Comparison of ENCODE assay signal across 21 mouse cellular contexts in genomic region chr2:96006204-96006868, GRCm38 (mm10).
DNase-seq lines count a peak whose midpoint lies in the region; ATAC-seq and TF ChIP-seq lines count a peak whose summit lies in the region.
"Had no signal": no experiment of that assay in that cellular context is flagged by ENCODE, and none has a peak within 500 bp of the region (broad histone marks: within the 10 kb centered on the region; RNA-seq: fewer than 3 reads in every experiment).

No protein-coding gene starts in this region.

- H3K9me3 ChIP-seq in neural tube, embryonic 14.5 days (ENCODE audit: control insufficient read depth, low read length), result no peaks in the 10 kb centered on the region
- no peaks in the 10 kb centered on the region for H3K9me3 ChIP-seq in hindbrain, postnatal 0 days (ENCODE audit: low read length)
- no peaks in the 10 kb centered on the region for H3K9me3 ChIP-seq in midbrain, embryonic 16.5 days (replicated peaks; ENCODE audit: control insufficient read depth, low read length, poor library complexity, severe bottlenecking)
- H3K9me3 ChIP-seq: neural tube, embryonic 15.5 days had no signal

- TF ChIP-seq CTCF in hindbrain, postnatal 0 days (IDR thresholded peaks at IDR 0.05; ENCODE audit: low read depth), result no peak

- H3K4me1 ChIP-seq in neural tube, embryonic 14.5 days (ENCODE audit: control insufficient read depth, insufficient read depth, low read length), result no peaks in the 10 kb centered on the region
- no peaks in the 10 kb centered on the region for H3K4me1 ChIP-seq in hindbrain, postnatal 0 days (ENCODE audit: insufficient read depth, low read length)
- H3K4me1 ChIP-seq in midbrain, embryonic 16.5 days (ENCODE audit: control insufficient read depth, insufficient read depth, low read length), result no peaks in the 10 kb centered on the region
- H3K4me1 ChIP-seq: heart, embryonic 15.5 days; neural tube, embryonic 15.5 days had no signal

- ATAC-seq in neural tube, embryonic 14.5 days (ENCODE audit: low read depth), result peak; percentile 60
- ATAC-seq in hindbrain, postnatal 0 days, result 0 out of 2 replicates have a peak, but pooled peaks have one; percentile 43
- ATAC-seq in midbrain, embryonic 16.5 days, result peak; percentile 48
- ATAC-seq: CD4-positive, CD25-positive, alpha-beta regulatory T cell, adult 4 months; liver, postnatal 0 days; lung, postnatal 0 days had no signal

- no peak overlapping the region for H3K4me2 ChIP-seq in neural tube, embryonic 14.5 days (ENCODE audit: low read depth, low read length)
- no peak overlapping the region for H3K4me2 ChIP-seq in hindbrain, postnatal 0 days (ENCODE audit: low read depth, low read length)
- H3K4me2 ChIP-seq in midbrain, embryonic 16.5 days (ENCODE audit: low read length), result no peak overlapping the region
- H3K4me2 ChIP-seq: heart, embryonic 15.5 days; neural tube, embryonic 15.5 days had no signal

- no peaks in the 10 kb centered on the region for H3K27me3 ChIP-seq in neural tube, embryonic 14.5 days (ENCODE audit: control insufficient read depth, insufficient read depth, low read length)
- H3K27me3 ChIP-seq in hindbrain, postnatal 0 days (ENCODE audit: insufficient read depth, low read length), result no peaks in the 10 kb centered on the region
- no peaks in the 10 kb centered on the region for H3K27me3 ChIP-seq in midbrain, embryonic 16.5 days (ENCODE audit: control insufficient read depth, insufficient read depth, low read depth, low read length)
- H3K27me3 ChIP-seq: heart, embryonic 15.5 days; neural tube, embryonic 15.5 days had no signal

- H3K27ac ChIP-seq in neural tube, embryonic 14.5 days (ENCODE audit: low read depth, low read length), result no peak overlapping the region
- H3K27ac ChIP-seq in hindbrain, postnatal 0 days, result no peak overlapping the region
- no peak overlapping the region for H3K27ac ChIP-seq in midbrain, embryonic 16.5 days (ENCODE audit: low read length)
- H3K27ac ChIP-seq: heart, embryonic 15.5 days; kidney, postnatal 0 days; neural tube, embryonic 15.5 days had no signal

- DNase-seq in embryo, embryonic 10.5 days (ENCODE audit: low spot score), result peak; percentile 1
- DNase-seq in embryo, embryonic 10 days (ENCODE audit: low spot score), result no peak
- no peak for DNase-seq in neural tube, embryonic 10.5 days (ENCODE audit: extremely low spot score, low spot score)
- DNase-seq in hindbrain, postnatal 0 days (ENCODE audit: low spot score), result peak; percentile 5
- DNase-seq in lung, postnatal 36 days, result no peak
- DNase-seq in adrenal gland, postnatal 14 days, result no peak
- DNase-seq: adrenal gland, postnatal 36 days; cerebellum, adult 18-20 months; cerebellum, postnatal 25 days; heart, postnatal 36 days; kidney, adult 2 months; liver, postnatal 0 days; thymus, adult 18-20 months; thymus, postnatal 36 days had no signal

- no peak overlapping the region for H3K9ac ChIP-seq in neural tube, embryonic 14.5 days (replicated peaks; ENCODE audit: low read depth, low read length)
- no peak overlapping the region for H3K9ac ChIP-seq in hindbrain, postnatal 0 days (replicated peaks; ENCODE audit: low read length)
- no peak overlapping the region for H3K9ac ChIP-seq in midbrain, embryonic 16.5 days (ENCODE audit: low read depth, low read length)
- H3K9ac ChIP-seq: heart, embryonic 15.5 days; liver, postnatal 0 days; neural tube, embryonic 15.5 days had no signal

- WGBS in neural tube, embryonic 14.5 days, result 52% methylated on average over 2 of the region's 2 CpGs
- WGBS in hindbrain, postnatal 0 days, result 53% methylated on average over 2 of the region's 2 CpGs
- 42% methylated on average over 2 of the region's 2 CpGs for WGBS in midbrain, embryonic 16.5 days

- H3K36me3 ChIP-seq in neural tube, embryonic 14.5 days (ENCODE audit: control insufficient read depth, insufficient read depth, low read length), result no peaks in the 10 kb centered on the region
- H3K36me3 ChIP-seq in hindbrain, postnatal 0 days (ENCODE audit: insufficient read depth, low read length), result no peaks in the 10 kb centered on the region
- H3K36me3 ChIP-seq in midbrain, embryonic 16.5 days (ENCODE audit: control insufficient read depth, insufficient read depth, low read length), result no peaks in the 10 kb centered on the region
- H3K36me3 ChIP-seq: heart, embryonic 15.5 days; neural tube, embryonic 15.5 days had no signal

- H3K4me3 ChIP-seq in neural tube, embryonic 14.5 days (ENCODE audit: low read depth, low read length), result no peak overlapping the region
- H3K4me3 ChIP-seq in hindbrain, postnatal 0 days (ENCODE audit: low read length), result no peak overlapping the region
- H3K4me3 ChIP-seq in midbrain, embryonic 16.5 days (ENCODE audit: low read depth, low read length), result no peak overlapping the region
- H3K4me3 ChIP-seq: heart, embryonic 15.5 days; neural tube, embryonic 15.5 days had no signal

Comparison
In these comparisons a context has a peak if more than half of its experiments do, and no peak if none do; other contexts are left out.
1. DNase-seq: peak in embryo, embryonic 10.5 days (single experiment) and hindbrain, postnatal 0 days (single experiment); none in embryo, embryonic 10 days (single experiment), neural tube, embryonic 10.5 days (single experiment), lung, postnatal 36 days (single experiment) and adrenal gland, postnatal 14 days (single experiment).
2. Peak in every context shown above with its lines, with median percentiles within 50 percentile points of each other: ATAC-seq.